Mouse (Mus musculus): ENCODE measurements around the gene Trpm4.

DNA sequence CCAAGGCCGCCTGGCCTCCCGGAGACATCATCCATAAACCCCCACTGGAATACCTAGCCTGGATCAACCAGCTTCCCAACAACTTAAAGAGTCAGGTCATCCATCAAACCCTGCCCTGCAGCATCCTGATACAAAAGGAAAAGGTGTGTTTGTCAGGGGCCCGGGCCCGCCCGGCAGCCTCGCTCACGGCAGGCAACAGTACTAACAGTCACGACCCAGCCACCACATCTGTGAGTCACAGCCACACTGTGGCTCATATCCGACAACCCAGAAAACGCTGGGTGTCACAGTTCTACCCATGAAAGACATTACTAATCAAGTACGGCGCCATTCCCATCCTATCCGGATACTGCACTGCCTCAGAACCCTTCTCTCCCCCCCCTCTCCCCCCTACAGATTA, 47.1 kb downstream of the Trpm4 start:
- TF ChIP-seq CTCF (IDR thresholded peaks at IDR 0.05; ENCODE audit: low read depth, low read length) (no peak), POLR2A (IDR thresholded peaks at IDR 0.05; ENCODE audit: extremely low read depth, insufficient read depth, low read length) (no peak)
